Mouse (Mus musculus) liver, embryonic 14.5 days (tissue): Measurements from ENCODE around the gene Gna14.

Experiments
- CTCF ChIP-seq: IDR thresholded peaks from 2 replicates; pipeline ENCODE4 v1.5.1; 2016; ENCODE audit warnings: antibody characterized with exemption, low read depth, control low read depth
- EP300 ChIP-seq: IDR thresholded peaks from 2 replicates; pipeline ENCODE4 v1.6.1; 2016; ENCODE audit warnings: antibody characterized with exemption, low read depth

DNA sequence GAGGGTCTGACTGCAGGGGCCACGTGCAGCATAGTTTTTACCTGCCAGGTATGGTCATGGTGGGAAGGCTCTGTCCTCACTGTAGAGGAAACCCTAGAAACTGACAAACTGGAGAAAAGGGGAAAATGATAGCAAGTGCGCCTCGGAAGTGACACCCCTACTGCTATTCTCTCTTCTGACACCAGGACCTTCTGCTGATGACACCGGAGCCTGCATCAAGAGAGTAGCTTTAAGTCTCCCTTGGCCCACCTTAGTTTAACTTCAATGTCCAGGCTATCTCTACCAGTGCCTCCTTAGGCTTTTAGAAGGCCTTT lies 1.6 kb downstream of the Gna14 start:
- TF ChIP-seq CTCF = no peak
- TF ChIP-seq EP300 = no peak
